8 mouse cellular contexts compared by ENCODE assay signal in genomic region chr4:149306712-149307595, GRCm38 (mm10). TPM values are rescaled to one million over a fixed set of nuclear protein-coding genes. Genes with fewer than 3 reads are reported as not detected.
DNase-seq lines count a peak whose midpoint lies in the region; ATAC-seq and TF ChIP-seq lines count a peak whose summit lies in the region.

No protein-coding gene starts in this region.

- H3K36me3 ChIP-seq in embryonic facial prominence, embryonic 15.5 days = no peaks in the 10 kb centered on the region
- H3K36me3 ChIP-seq in heart, embryonic 11.5 days (ENCODE audit: control insufficient read depth, insufficient read depth, low read length) = no peaks in the 10 kb centered on the region
- no peaks in the 10 kb centered on the region for H3K36me3 ChIP-seq in kidney, embryonic 15.5 days
- no peaks in the 10 kb centered on the region for H3K36me3 ChIP-seq in limb, embryonic 15.5 days
- no peaks in the 10 kb centered on the region for H3K36me3 ChIP-seq in midbrain, postnatal 0 days (ENCODE audit: insufficient read depth, low read length)
- no peaks in the 10 kb centered on the region for H3K36me3 ChIP-seq in stomach, embryonic 15.5 days

- ATAC-seq in embryonic facial prominence, embryonic 15.5 days (ENCODE audit: insufficient number of reproducible peaks, low FRiP score, low TSS enrichment, low read depth) = peak; percentile 13; the same call in 1 of the 2 replicates
- peak; percentile 44 for ATAC-seq in heart, embryonic 11.5 days (replicated peaks; ENCODE audit: insufficient number of reproducible peaks, low FRiP score, low TSS enrichment)
- peak; percentile 70 for ATAC-seq in kidney, embryonic 15.5 days (replicated peaks; ENCODE audit: low FRiP score)
- ATAC-seq in limb, embryonic 15.5 days (ENCODE audit: insufficient number of reproducible peaks, low FRiP score, low TSS enrichment, low read depth) = peak; percentile 53
- peak; percentile 39 for ATAC-seq in midbrain, postnatal 0 days (ENCODE audit: low FRiP score)
- no peak; the same call in 1 of the 2 replicates for ATAC-seq in stomach, embryonic 15.5 days (ENCODE audit: insufficient read depth, low FRiP score, low read depth)

- peaks cover 33% of the 10 kb centered on the region for H3K4me1 ChIP-seq in embryonic facial prominence, embryonic 15.5 days
- peaks cover 20% of the 10 kb centered on the region for H3K4me1 ChIP-seq in heart, embryonic 11.5 days (ENCODE audit: control insufficient read depth, insufficient read depth, low read length)
- H3K4me1 ChIP-seq in kidney, embryonic 15.5 days = peaks cover 27% of the 10 kb centered on the region
- peaks cover 16% of the 10 kb centered on the region for H3K4me1 ChIP-seq in limb, embryonic 15.5 days
- H3K4me1 ChIP-seq in midbrain, postnatal 0 days (ENCODE audit: insufficient read depth, low read length) = peaks cover 30% of the 10 kb centered on the region
- peaks cover 15% of the 10 kb centered on the region; the same call in 1 of the 2 replicates for H3K4me1 ChIP-seq in stomach, embryonic 15.5 days

- H3K9ac ChIP-seq in embryonic facial prominence, embryonic 15.5 days = peak overlapping the region; percentile 90
- H3K9ac ChIP-seq in heart, embryonic 11.5 days (ENCODE audit: low read depth, low read length) = peak overlapping the region; percentile 97
- H3K9ac ChIP-seq in kidney, embryonic 15.5 days = peak overlapping the region; percentile 83
- peak overlapping the region; percentile 96 for H3K9ac ChIP-seq in limb, embryonic 15.5 days
- H3K9ac ChIP-seq in midbrain, postnatal 0 days (replicated peaks; ENCODE audit: low read length, poor library complexity, severe bottlenecking) = peak overlapping the region; percentile 99
- H3K9ac ChIP-seq in stomach, embryonic 15.5 days = peak overlapping the region; percentile 98

- peak overlapping the region; percentile 94 for H3K27ac ChIP-seq in embryonic facial prominence, embryonic 15.5 days (replicated peaks)
- peak overlapping the region; percentile 90 for H3K27ac ChIP-seq in heart, embryonic 11.5 days (ENCODE audit: low read depth, low read length)
- H3K27ac ChIP-seq in kidney, embryonic 15.5 days = peak overlapping the region; percentile 92
- H3K27ac ChIP-seq in limb, embryonic 15.5 days = peak overlapping the region; percentile 94
- H3K27ac ChIP-seq in midbrain, postnatal 0 days (ENCODE audit: low read depth, low read length) = peak overlapping the region; percentile 99
- peak overlapping the region; percentile 90 for H3K27ac ChIP-seq in stomach, embryonic 15.5 days

- H3K27me3 ChIP-seq in embryonic facial prominence, embryonic 15.5 days = no peaks in the 10 kb centered on the region
- no peaks in the 10 kb centered on the region for H3K27me3 ChIP-seq in heart, embryonic 11.5 days (ENCODE audit: control insufficient read depth, insufficient read depth, low read length)
- H3K27me3 ChIP-seq in kidney, embryonic 15.5 days = no peaks in the 10 kb centered on the region
- no peaks in the 10 kb centered on the region for H3K27me3 ChIP-seq in limb, embryonic 15.5 days
- H3K27me3 ChIP-seq in midbrain, postnatal 0 days (ENCODE audit: insufficient read depth, low read length) = no peaks in the 10 kb centered on the region
- no peaks in the 10 kb centered on the region for H3K27me3 ChIP-seq in stomach, embryonic 15.5 days (replicated peaks)

- WGBS in embryonic facial prominence, embryonic 15.5 days = under 1% methylated on average over 59 of the region's 83 CpGs
- WGBS in heart, embryonic 11.5 days (ENCODE audit: insufficient replicate concordance) = under 1% methylated on average over 52 of the region's 83 CpGs
- under 1% methylated on average over 75 of the region's 83 CpGs for WGBS in kidney, embryonic 15.5 days
- WGBS in limb, embryonic 15.5 days = 0% methylated on average over 79 of the region's 83 CpGs
- 1% methylated on average over 40 of the region's 83 CpGs for WGBS in midbrain, postnatal 0 days
- under 1% methylated on average over 80 of the region's 83 CpGs for WGBS in stomach, embryonic 15.5 days

- no peak for TF ChIP-seq CTCF in midbrain, postnatal 0 days (IDR thresholded peaks at IDR 0.05)

- peak overlapping the region; percentile 84 for H3K4me2 ChIP-seq in embryonic facial prominence, embryonic 15.5 days (replicated peaks)
- H3K4me2 ChIP-seq in heart, embryonic 11.5 days = peak overlapping the region; percentile 89
- peak overlapping the region; percentile 78 for H3K4me2 ChIP-seq in kidney, embryonic 15.5 days
- H3K4me2 ChIP-seq in limb, embryonic 15.5 days = peak overlapping the region; percentile 76
- peak overlapping the region; percentile 67 for H3K4me2 ChIP-seq in midbrain, postnatal 0 days (ENCODE audit: low read depth, low read length, poor library complexity, severe bottlenecking)
- H3K4me2 ChIP-seq in stomach, embryonic 15.5 days = peak overlapping the region; percentile 64

- H3K9me3 ChIP-seq in embryonic facial prominence, embryonic 15.5 days (replicated peaks) = no peaks in the 10 kb centered on the region
- H3K9me3 ChIP-seq in heart, embryonic 11.5 days (replicated peaks; ENCODE audit: control insufficient read depth, low read length) = no peaks in the 10 kb centered on the region
- H3K9me3 ChIP-seq in kidney, embryonic 15.5 days (replicated peaks) = no peaks in the 10 kb centered on the region
- no peaks in the 10 kb centered on the region for H3K9me3 ChIP-seq in limb, embryonic 15.5 days
- H3K9me3 ChIP-seq in midbrain, postnatal 0 days (ENCODE audit: low read length) = no peaks in the 10 kb centered on the region
- H3K9me3 ChIP-seq in stomach, embryonic 15.5 days = no peaks in the 10 kb centered on the region

- peak; percentile 55 for DNase-seq in 416B (ENCODE audit: low read depth)
- DNase-seq in adrenal gland, postnatal 36 days = peak; percentile 94 to 95
- peak; percentile 92 for DNase-seq in midbrain, postnatal 0 days (ENCODE audit: low spot score)

- peak overlapping the region; percentile 90 for H3K4me3 ChIP-seq in embryonic facial prominence, embryonic 15.5 days (replicated peaks)
- peak overlapping the region; percentile 82 for H3K4me3 ChIP-seq in heart, embryonic 11.5 days (ENCODE audit: low read depth, low read length)
- peak overlapping the region; percentile 81 for H3K4me3 ChIP-seq in kidney, embryonic 15.5 days (replicated peaks)
- H3K4me3 ChIP-seq in limb, embryonic 15.5 days = peak overlapping the region; percentile 81
- H3K4me3 ChIP-seq in midbrain, postnatal 0 days (ENCODE audit: low read depth, low read length) = peak overlapping the region; percentile 99
- H3K4me3 ChIP-seq in stomach, embryonic 15.5 days (replicated peaks) = peak overlapping the region; percentile 92

RNA-seq across cellular contexts. Expression of gene Kif1b, which starts 0.5 kb away (rescaled TPM):
- 100 to 1,000 TPM; 129 to 168 TPM for total RNA-seq in adrenal gland, postnatal 36 days (2021)
- polyA plus RNA-seq in embryonic facial prominence, embryonic 15.5 days (2015; fragmentation: Nextera tagmentation; extraction: Ambion mirVana) = 41.2 and 48.8 TPM in 2 replicates
- polyA plus RNA-seq in heart, embryonic 11.5 days (2014; fragmentation: Nextera tagmentation; extraction: Ambion mirVana) = 47.8 and 49.6 TPM in 2 replicates
- 31.1 and 31.3 TPM in 2 replicates for polyA plus RNA-seq in kidney, embryonic 15.5 days (2015; fragmentation: Nextera tagmentation; extraction: Ambion mirVana)
- 41.6 and 47.3 TPM in 2 replicates for polyA plus RNA-seq in limb, embryonic 15.5 days (2015; fragmentation: Nextera tagmentation; extraction: Ambion mirVana)
- total RNA-seq in midbrain, postnatal 0 days (2014; rRNA removed) = 308 and 425 TPM in 2 replicates
- 183 and 215 TPM in 2 replicates for polyA plus RNA-seq in midbrain, postnatal 0 days (2015; fragmentation: Nextera tagmentation; extraction: Ambion mirVana)
- 31.8 and 39.3 TPM in 2 replicates for polyA plus RNA-seq in stomach, embryonic 15.5 days (2015; fragmentation: Nextera tagmentation; extraction: Ambion mirVana)
